Mouse (Mus musculus) liver (tissue): Measurements from ENCODE around the gene Galk2.

Source experiments
- DNase-seq: peaks from one replicate; pipeline ENCODE4 v3.0.0-alpha.2; 2020; ENCODE audit warnings: mixed read lengths

The Galk2 gene

DNA sequence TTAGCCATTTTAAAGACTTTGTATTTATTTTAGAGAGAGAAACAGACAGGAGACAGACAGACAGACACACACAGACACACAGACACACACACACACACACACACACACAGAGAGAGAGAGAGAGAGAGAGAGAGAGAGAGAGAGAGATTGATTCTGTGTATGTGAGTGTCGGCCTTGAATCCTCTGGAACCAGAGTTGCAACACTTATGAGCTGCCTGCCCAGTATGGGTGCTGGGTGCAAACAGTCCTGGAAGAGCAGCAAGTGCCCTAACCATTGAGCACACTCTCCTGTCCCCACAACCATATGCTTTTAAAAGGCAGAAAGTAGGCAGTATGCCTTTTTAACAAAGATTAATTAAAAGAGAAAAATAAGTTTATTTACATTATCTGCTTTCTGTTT is 109.9 kb downstream of the Galk2 start:
- no peak for DNase-seq

DNA sequence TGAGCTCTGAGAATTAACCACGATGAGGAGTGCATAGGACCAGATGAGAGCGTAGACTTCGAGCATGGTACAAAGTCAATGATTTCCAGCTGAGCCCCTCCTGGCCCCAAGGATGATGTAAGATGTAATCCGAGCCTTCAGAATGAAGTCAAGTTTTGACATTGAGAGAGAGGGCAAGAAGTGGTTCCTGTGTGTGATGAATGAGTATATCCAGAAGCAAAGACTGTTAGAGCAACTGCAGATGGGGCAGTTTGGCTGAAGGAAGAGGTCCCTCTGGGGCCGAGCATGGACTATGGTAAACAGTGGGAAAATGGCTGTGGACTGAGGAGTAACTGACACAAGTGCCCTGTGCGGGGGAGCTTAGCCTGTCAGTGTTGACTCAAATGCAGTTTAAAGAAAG is 114.3 kb downstream of the Galk2 start:
- no peak for DNase-seq

DNA sequence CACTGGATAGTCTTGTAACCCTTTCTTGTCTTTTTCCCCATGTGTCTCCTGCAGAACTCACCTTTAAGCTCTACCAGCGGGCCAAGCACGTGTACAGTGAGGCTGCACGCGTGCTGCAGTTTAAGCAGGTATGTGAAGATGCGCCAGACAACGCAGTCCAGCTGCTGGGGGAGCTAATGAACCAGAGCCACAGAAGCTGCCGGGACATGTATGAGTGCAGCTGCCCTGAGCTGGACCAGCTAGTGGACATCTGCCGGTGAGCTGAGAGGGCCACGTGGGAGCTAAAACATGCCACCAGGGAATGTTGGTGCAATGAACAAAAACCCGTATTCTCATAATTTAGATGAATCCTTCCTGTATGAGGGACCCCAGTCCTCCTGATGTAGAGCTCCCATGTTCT is 116.3 kb downstream of the Galk2 start:
- DNase-seq = no peak

DNA sequence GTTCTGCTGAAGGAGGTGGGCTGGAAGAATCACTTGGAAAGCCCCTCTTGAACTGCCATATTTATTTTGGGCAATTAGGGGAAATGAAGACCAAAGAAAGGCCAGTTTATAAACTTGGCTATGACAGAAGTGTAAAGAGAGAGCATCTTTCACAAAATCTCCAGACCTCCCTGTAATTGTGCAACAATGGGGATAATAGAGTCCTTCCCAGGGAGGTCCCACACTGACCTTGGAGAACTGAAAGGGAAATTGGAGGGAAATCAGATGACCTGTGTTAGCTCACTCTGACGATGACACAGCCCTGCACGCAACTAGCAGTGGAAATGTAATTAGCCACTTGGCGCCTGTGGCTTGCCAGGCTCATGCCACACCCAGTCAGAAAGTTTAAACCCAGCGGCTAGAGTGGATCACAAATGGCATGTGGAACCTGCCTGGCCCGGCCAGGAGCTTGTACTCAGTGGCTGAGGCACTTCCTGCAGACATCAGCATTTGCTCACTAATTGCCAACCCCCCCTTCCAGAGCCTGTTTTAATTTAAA is 117.0 kb downstream of the Galk2 start:
- DNase-seq = no peak

DNA sequence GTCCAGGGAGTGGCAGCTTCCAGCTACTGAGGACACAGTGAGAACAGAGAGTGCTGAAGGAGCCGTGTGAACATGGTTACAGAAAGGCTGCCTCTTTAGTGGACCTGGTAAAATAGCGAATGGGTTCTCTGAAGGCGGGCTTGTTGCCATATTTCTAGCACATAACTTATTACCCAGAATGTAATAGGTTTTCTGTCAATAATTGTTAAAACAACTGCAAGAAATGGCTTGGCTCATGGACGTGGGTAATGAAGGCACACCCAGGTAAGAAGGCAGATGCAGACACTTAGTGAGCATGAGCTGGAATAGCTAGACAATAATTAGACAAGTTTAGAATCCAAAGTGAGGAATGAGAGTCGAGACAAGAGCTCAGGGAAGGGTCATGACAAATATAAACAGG is 143.4 kb downstream of the Galk2 start:
- no peak for DNase-seq

DNA sequence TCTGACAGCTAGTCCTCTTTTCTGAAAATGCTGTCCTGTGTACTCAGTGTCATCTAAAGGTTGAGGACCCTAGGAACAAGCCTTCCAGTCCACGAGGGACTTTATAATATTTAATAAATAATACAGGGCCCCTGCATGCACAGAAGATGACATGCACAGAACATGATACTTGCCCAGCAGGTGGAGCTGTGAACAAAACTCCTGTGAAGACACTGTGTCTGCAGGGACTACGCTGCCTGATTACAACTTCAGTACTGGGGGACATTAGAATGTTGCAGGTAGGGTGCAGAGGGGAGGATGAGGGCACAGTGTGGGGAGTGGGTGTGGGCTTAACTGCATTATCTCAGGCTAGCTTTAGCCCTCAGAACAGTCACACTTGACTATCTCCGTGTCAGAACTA is 147.2 kb downstream of the Galk2 start:
- DNase-seq = peak; percentile 48

DNA sequence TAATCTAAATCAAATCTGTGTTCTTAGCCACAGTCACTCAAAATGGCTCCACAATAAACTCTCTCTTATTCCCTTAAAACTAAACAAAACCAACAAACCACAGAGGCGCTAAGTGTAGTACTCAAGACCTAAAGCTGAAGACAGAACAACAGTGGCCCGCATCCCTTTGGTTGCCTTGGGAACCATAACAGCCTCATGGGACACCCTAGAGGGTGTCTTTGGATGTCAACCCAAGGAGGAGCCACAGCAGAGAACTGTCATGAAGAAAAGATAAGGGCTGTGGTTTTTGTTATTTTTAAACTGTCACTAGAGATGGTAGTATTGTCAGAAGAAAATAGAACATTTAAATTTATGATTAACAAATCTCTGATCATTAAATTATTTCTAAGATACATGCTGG is 147.8 kb downstream of the Galk2 start:
- no peak for DNase-seq

DNA sequence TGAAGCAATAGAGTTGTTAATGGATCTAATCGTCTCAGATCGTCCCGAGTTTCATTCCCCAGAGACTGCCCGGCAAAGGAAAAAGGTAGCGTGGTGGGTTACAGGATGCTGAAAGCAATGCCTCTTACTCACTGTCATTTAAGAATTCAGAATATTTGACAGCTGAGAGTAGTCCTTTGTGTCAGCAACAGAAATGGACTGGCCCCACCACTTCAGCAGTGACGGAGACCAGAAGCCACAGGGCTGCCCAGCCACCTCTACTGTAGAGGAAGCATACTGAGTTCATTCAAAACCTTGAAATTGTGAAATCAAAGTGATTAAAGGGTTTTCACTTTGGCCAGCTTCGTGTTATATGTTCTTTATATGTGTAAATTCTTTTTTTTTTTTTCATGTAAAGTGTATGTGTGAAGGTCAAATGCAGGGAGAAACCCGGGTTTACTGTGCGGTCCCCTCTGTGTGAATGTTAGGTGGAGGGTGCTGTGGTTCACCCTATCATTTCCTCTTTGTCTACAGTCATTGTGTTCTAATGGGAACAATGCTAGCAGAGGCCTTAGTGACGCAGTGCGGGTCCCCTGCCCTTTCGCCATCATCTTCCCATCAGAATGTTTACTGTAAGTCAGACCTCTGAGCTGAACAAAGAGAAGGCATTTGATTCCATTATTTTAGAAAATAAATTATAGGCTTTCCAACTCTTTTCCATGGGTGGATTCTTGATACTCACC is 156.2 kb downstream of the Galk2 start:
- DNase-seq = no peak

DNA sequence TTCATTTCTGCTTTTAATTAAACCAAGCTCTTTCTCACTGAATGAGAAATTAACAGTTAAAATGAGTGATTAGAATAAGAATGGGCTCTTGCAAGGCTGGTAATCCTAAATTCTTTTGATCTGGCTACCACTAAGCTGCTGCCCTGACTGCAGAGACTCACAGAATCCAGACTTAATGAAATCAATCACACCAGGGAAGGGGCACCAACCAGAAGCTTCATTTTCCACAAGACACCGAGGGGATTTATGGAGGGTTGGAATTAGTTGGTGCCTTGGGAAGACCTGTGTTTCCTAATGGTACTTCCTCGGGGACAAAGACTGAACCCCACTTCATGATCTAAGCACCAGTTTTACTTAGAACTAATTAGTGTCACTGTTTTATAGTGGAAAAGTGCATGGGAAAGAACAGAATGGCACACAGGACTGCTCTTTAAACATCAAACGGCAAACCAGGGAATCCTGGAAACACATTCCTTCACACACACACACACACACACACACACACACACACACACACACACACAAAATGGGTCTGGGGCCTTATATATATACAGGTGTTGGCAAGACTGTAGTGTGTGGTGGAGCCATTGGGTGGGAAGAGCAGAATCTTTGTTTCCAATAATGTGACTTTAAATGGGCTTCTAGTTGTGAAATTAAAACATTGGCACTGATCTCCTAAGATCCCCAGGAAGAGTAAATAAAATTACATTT is 157.0 kb downstream of the Galk2 start:
- no peak for DNase-seq

DNA sequence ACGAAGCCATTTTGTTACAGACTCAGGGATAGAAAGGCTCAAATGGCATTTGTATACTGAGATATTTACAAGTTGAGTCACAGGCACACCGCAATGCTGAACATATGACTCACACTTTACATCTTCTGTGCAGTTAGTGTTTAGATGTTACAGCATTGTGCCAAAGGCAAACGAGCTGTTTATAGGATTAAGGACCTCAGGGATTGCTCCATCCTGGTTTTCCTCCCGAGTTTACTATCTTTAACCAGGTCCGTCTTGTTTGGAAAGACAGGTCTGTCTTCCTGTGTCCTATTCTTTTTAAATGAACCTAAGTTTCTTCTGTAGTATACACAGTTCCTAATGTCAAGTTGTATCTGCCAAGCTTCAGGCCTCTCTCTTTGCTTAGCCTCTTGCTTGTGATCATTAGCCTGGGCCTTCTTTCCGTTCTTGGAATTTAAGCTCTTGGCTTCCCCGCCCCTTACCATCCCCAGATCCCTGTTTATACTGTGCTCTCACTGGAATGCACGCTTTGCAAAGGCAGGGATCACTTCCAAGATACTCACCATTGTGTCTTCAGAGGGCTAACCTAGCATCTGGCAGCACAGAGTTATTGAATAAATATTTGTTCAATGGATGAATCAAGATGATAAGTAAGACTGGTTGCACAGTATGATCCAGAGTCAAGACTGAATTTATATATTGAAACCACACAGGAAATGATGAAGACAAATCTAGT is 172.4 kb downstream of the Galk2 start:
- no peak for DNase-seq

DNA sequence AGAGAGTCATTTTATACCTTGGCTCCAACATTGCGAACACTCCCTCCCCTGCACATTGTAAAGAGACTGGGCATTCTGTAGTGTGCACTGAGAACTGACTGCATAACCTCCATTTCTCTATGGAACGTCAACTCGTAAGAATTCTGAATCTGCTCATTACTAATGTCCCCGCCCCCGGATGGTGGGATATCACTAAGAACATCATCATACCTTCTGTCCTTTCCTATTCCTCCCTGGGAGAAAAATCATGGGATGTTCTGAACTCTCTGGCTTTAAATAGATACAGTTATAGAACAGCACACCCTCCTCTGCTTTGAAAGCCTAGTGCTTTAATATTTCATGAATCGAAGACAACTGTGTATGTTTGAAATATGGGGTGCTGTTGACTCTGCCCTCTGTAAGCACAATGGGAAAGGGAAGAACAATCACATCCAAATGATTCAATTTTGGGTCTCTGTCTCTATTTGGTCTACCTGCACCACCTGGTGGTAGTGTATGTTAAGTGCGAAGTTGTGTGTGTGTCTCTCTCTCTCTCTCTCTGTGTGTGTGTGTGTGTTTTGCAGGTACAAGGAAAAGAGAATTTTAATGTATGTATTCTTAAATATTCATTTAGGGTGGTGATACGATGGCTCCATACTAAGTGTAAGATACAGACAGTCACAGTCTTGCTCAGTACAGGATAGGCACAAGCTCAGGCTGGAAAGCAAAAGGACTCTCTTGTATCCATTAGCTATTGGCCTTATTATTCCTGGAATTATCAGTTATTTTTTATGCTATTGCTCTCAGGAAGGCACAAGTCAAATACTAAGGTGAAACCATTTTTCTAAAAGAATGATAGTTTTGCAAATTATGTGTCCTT is 174.4 kb downstream of the Galk2 start:
- no peak for DNase-seq
